Mouse (Mus musculus): ENCODE measurements around the gene Tmc5.

GRCm38 (mm10) chr7:118696146-118696545, 99.0 kb downstream of the Tmc5 start:
- TF ChIP-seq MAZ (IDR thresholded peaks at IDR 0.05; ENCODE audit: low read depth, low read length): no peak
- no peak for TF ChIP-seq CTCF (IDR thresholded peaks at IDR 0.05 in 2 of 3, conservative IDR thresholded peaks at IDR 0.05 in 1 of 3; ENCODE audit: control insufficient read depth in 1 of 3, insufficient read depth in 1 of 3, low read depth in 2 of 3, low read length in 3 of 3, poor library complexity in 1 of 3, severe bottlenecking in 1 of 3)
- no peak for TF ChIP-seq USF1 (IDR thresholded peaks at IDR 0.05; ENCODE audit: low read depth, low read length)
- TF ChIP-seq TAL1 (IDR thresholded peaks at IDR 0.05; ENCODE audit: low read length): no peak
- TF ChIP-seq ZNF384 (IDR thresholded peaks at IDR 0.05; ENCODE audit: low read depth, low read length): no peak
- TF ChIP-seq POLR2A (IDR thresholded peaks at IDR 0.05; ENCODE audit: control insufficient read depth in 1 of 2, insufficient read depth in 1 of 2, low read depth in 1 of 2, low read length in 2 of 2, poor library complexity in 1 of 2): no peak
- TF ChIP-seq SIN3A (IDR thresholded peaks at IDR 0.05; ENCODE audit: low read length): no peak
- TF ChIP-seq E2F4 (IDR thresholded peaks at IDR 0.05; ENCODE audit: borderline replicate concordance, low read depth, low read length): no peak
- TF ChIP-seq RCOR1 (IDR thresholded peaks at IDR 0.05; ENCODE audit: low read depth, low read length): no peak
- TF ChIP-seq MYB (IDR thresholded peaks at IDR 0.05; ENCODE audit: low read depth, low read length): no peak
- no peak for TF ChIP-seq NRF1 (IDR thresholded peaks at IDR 0.05; ENCODE audit: insufficient read depth, low read depth, low read length, poor library complexity, severe bottlenecking)
- no peak for TF ChIP-seq EP300 (IDR thresholded peaks at IDR 0.05; ENCODE audit: low read depth in 1 of 2, low read length in 2 of 2)
